Comparison of ENCODE assay signal across 36 mouse cellular contexts in the genomic region with DNA sequence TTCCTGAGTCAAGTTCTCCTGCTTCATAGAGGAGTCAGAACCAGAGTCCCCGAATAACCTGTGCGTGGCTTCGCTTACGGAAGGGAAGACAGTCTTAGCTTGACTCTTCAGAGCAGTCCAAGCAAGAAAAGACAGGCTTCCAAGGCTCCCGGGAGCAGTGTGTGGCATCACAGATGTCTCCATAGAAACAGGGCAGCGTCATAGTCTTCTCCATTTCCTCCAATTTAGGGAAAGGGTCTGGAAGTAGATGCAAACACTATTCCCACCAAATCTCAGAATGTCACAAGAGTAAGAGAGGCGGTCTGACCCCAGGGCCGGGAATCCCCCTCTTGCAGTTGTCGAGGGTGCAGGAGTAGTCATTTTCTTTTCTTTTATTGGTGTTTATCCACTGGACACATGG. TPM values are rescaled to one million over a fixed set of nuclear protein-coding genes. Genes with fewer than 3 reads are reported as not detected.
"Had no signal": no experiment of that assay in that cellular context is flagged by ENCODE, and none has a peak within 500 bp of the region (broad histone marks: within the 10 kb centered on the region; RNA-seq: fewer than 3 reads in every experiment).

A gene (minus strand): TSS at position 101 of the 400 bp plus-strand sequence.

- H3K27me3 ChIP-seq: limb, embryonic 15.5 days; lung, embryonic 15.5 days; midbrain, embryonic 13.5 days had no signal

- DNase-seq: left cerebral cortex, postnatal 4 days; liver; liver, embryonic 13.5 days; liver, postnatal 0 days; lung, adult 18-20 months; lung, adult 2 months; lung, embryonic 14.5 days; lung, postnatal 10 days; lung, postnatal 14 days; lung, postnatal 36 days; lung, postnatal 4 days; midbrain, embryonic 14.5 days had no signal

- H3K36me3 ChIP-seq: limb, embryonic 10.5 days; limb, embryonic 12.5 days; limb, embryonic 13.5 days; limb, embryonic 15.5 days; liver, embryonic 12.5 days; liver, embryonic 13.5 days; liver, embryonic 15.5 days; lung, embryonic 15.5 days; midbrain, embryonic 10.5 days; midbrain, embryonic 12.5 days; midbrain, embryonic 13.5 days; midbrain, embryonic 15.5 days had no signal

- H3K4me1 ChIP-seq: limb, embryonic 10.5 days; limb, embryonic 12.5 days; limb, embryonic 13.5 days; limb, embryonic 15.5 days; liver, embryonic 12.5 days; liver, embryonic 13.5 days; liver, embryonic 15.5 days; lung, embryonic 15.5 days; megakaryocyte, embryonic 14.5 days; midbrain, embryonic 10.5 days; midbrain, embryonic 12.5 days; midbrain, embryonic 13.5 days; midbrain, embryonic 15.5 days had no signal

- H3K4me3 ChIP-seq: left cerebral cortex, adult 2 months; limb, embryonic 10.5 days; limb, embryonic 12.5 days; limb, embryonic 13.5 days; limb, embryonic 15.5 days; liver, embryonic 12.5 days; liver, embryonic 13.5 days; liver, embryonic 15.5 days; lung, embryonic 15.5 days; megakaryocyte, embryonic 14.5 days; midbrain, embryonic 10.5 days; midbrain, embryonic 12.5 days; midbrain, embryonic 13.5 days; midbrain, embryonic 15.5 days; myocyte had no signal

- H3K27ac ChIP-seq: left cerebral cortex, adult 2 months; limb, embryonic 10.5 days; limb, embryonic 12.5 days; limb, embryonic 13.5 days; limb, embryonic 15.5 days; liver, embryonic 12.5 days; liver, embryonic 13.5 days; liver, embryonic 14.5 days; liver, embryonic 15.5 days; lung, embryonic 15.5 days; macrophage; midbrain, embryonic 10.5 days; midbrain, embryonic 12.5 days; midbrain, embryonic 13.5 days; midbrain, embryonic 15.5 days had no signal

RNA-seq across cellular contexts. Expression of the gene that starts here (rescaled TPM):
- polyA plus RNA-seq: limb, embryonic 10.5 days; limb, embryonic 11.5 days; limb, embryonic 12.5 days; limb, embryonic 13.5 days; limb, embryonic 14.5 days; limb, embryonic 15.5 days; liver, adult 2 months; liver, embryonic 13.5 days; liver, embryonic 14.5 days; liver, postnatal 0 days; lung, adult 2 months; lung, embryonic 15.5 days; lung, embryonic 16.5 days; lung, postnatal 0 days; macrophage; midbrain, embryonic 10.5 days; midbrain, embryonic 11.5 days; midbrain, embryonic 12.5 days; midbrain, embryonic 13.5 days; midbrain, embryonic 14.5 days; midbrain, embryonic 15.5 days; midbrain, embryonic 16.5 days; midbrain, postnatal 0 days; myocyte had no signal
